Mouse (Mus musculus): ENCODE measurements around the gene Gm10160. TPM values are rescaled to one million over a fixed set of nuclear protein-coding genes. Genes with fewer than 3 reads are reported as not detected.
A peak's percentile ranks its signal among the peaks of the same experiment; 100 is the strongest.

The Gm10160 gene
- total and polyA plus RNA-seq, 3 experiments = not detected

- no peaks in the 10 kb centered on the region for H3K27me3 ChIP-seq (ENCODE audit: control insufficient read depth, insufficient read depth, low read length)
- H3K79me2 ChIP-seq (replicated peaks; ENCODE audit: control insufficient read depth, insufficient read depth, low read length) = no peaks in the 10 kb centered on the region
- WGBS = 78% methylated on average over 4 of the region's 4 CpGs
- H3K4me1 ChIP-seq (ENCODE audit: control insufficient read depth, insufficient read depth, low read length) = peaks cover 6% of the 10 kb centered on the region
- DNase-seq = peak in 1 of 2 experiments; percentile 24
- TF ChIP-seq EP300 (IDR thresholded peaks at IDR 0.05; ENCODE audit: insufficient read depth, low read depth, low read length) = no peak
- no peak for TF ChIP-seq POLR2A (IDR thresholded peaks at IDR 0.05; ENCODE audit: insufficient read depth, low read depth, low read length)
- no peak for TF ChIP-seq CTCF (IDR thresholded peaks at IDR 0.05)
- H3K9ac ChIP-seq (ENCODE audit: low read depth, low read length) = no peak overlapping the region
- intact Hi-C loops (cut with DNase I) = no loop called here
- H3K27ac ChIP-seq = no peak overlapping the region
- no peaks in the 10 kb centered on the region for H3K36me3 ChIP-seq (ENCODE audit: control insufficient read depth, insufficient read depth, low read length)
- H3K4me3 ChIP-seq = no peak overlapping the region
Observed at GRCm38 (mm10) chr7:81856221-81856620, 627 bp upstream of the Gm10160 start.

GRCm38 (mm10) chr7:81854568-81855307 lies 856 bp downstream of the Gm10160 start:
- Histone ChIP-seq H3K4me1 (ENCODE audit: control insufficient read depth, insufficient read depth, low read length) (peaks cover 2% of the 10 kb centered on the region), H3K27me3 (ENCODE audit: control insufficient read depth, insufficient read depth, low read length) (no peaks in the 10 kb centered on the region), H3K36me3 (ENCODE audit: control insufficient read depth, insufficient read depth, low read length) (no peaks in the 10 kb centered on the region), H3K4me3 (no peak overlapping the region), H3K9ac (ENCODE audit: low read depth, low read length) (no peak overlapping the region), H3K79me2 (replicated peaks; ENCODE audit: control insufficient read depth, insufficient read depth, low read length) (no peaks in the 10 kb centered on the region), H3K27ac (no peak overlapping the region)
- intact Hi-C loops (cut with DNase I) = no loop called here
- TF ChIP-seq POLR2A (IDR thresholded peaks at IDR 0.05; ENCODE audit: insufficient read depth, low read depth, low read length) (no peak), CTCF (IDR thresholded peaks at IDR 0.05) (no peak), EP300 (IDR thresholded peaks at IDR 0.05; ENCODE audit: insufficient read depth, low read depth, low read length) (no peak)
- WGBS = 24% methylated on average over 8 of the region's 8 CpGs
- peak in 1 of 2 experiments; percentile 36 for DNase-seq

DNA sequence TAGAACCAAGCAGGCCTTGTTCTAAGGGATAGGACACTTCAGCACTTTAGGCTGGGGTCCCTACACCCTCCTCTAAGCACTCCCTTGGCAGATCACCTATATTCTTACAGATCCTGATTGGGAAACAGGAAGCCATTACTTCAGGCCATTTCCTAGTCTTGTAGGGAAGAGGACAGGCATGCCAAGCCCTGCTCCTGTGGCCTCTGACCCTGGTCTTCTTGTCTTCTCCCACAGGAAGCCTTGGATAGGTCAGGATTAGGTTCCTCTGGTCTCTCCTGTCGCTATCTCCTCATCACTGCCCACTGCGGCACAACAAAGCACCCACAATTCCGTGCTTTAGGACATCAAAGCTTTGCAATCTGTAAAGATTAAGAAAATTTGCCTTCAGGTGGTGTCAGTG lies 3.9 kb downstream of the Gm10160 start:
- Histone ChIP-seq H3K79me2 (replicated peaks; ENCODE audit: control insufficient read depth, insufficient read depth, low read length) (no peaks in the 10 kb centered on the region), H3K27me3 (ENCODE audit: control insufficient read depth, insufficient read depth, low read length) (no peaks in the 10 kb centered on the region), H3K9ac (ENCODE audit: low read depth, low read length) (no peak overlapping the region), H3K27ac (peak overlapping the region; percentile 26; the same call in 1 of the 2 replicates), H3K36me3 (ENCODE audit: control insufficient read depth, insufficient read depth, low read length) (no peaks in the 10 kb centered on the region), H3K4me3 (no peak overlapping the region), H3K4me1 (ENCODE audit: control insufficient read depth, insufficient read depth, low read length) (peaks cover 2% of the 10 kb centered on the region)
- WGBS = 57% methylated on average over 3 of the region's 3 CpGs
- no peak for DNase-seq
- intact Hi-C loops (cut with DNase I) = no loop called here
- TF ChIP-seq CTCF (IDR thresholded peaks at IDR 0.05) (no peak), POLR2A (IDR thresholded peaks at IDR 0.05; ENCODE audit: insufficient read depth, low read depth, low read length) (no peak), EP300 (IDR thresholded peaks at IDR 0.05; ENCODE audit: insufficient read depth, low read depth, low read length) (no peak)

- Histone ChIP-seq H3K9ac (ENCODE audit: low read depth, low read length) (no peak overlapping the region), H3K27ac (no peak overlapping the region; the same call in 1 of the 2 replicates), H3K79me2 (replicated peaks; ENCODE audit: control insufficient read depth, insufficient read depth, low read length) (no peaks in the 10 kb centered on the region), H3K36me3 (ENCODE audit: control insufficient read depth, insufficient read depth, low read length) (no peaks in the 10 kb centered on the region), H3K27me3 (ENCODE audit: control insufficient read depth, insufficient read depth, low read length) (no peaks in the 10 kb centered on the region), H3K4me1 (ENCODE audit: control insufficient read depth, insufficient read depth, low read length) (peaks cover 2% of the 10 kb centered on the region), H3K4me3 (no peak overlapping the region)
- no peak for TF ChIP-seq CTCF (IDR thresholded peaks at IDR 0.05)
- TF ChIP-seq POLR2A (IDR thresholded peaks at IDR 0.05; ENCODE audit: insufficient read depth, low read depth, low read length) = no peak
- no peak for TF ChIP-seq EP300 (IDR thresholded peaks at IDR 0.05; ENCODE audit: insufficient read depth, low read depth, low read length)
- 77% methylated on average over 6 of the region's 6 CpGs for WGBS
- intact Hi-C loops (cut with DNase I) = no loop called here
- DNase-seq = no peak
Observed at GRCm38 (mm10) chr7:81850171-81850570, 5.4 kb downstream of the Gm10160 start.

- no peak overlapping the region for H3K4me3 ChIP-seq
- peaks cover 2% of the 10 kb centered on the region for H3K4me1 ChIP-seq (ENCODE audit: control insufficient read depth, insufficient read depth, low read length)
- no peak for TF ChIP-seq CTCF (IDR thresholded peaks at IDR 0.05)
- no peak for TF ChIP-seq EP300 (IDR thresholded peaks at IDR 0.05; ENCODE audit: insufficient read depth, low read depth, low read length)
- no peak for TF ChIP-seq POLR2A (IDR thresholded peaks at IDR 0.05; ENCODE audit: insufficient read depth, low read depth, low read length)
- no peaks in the 10 kb centered on the region for H3K27me3 ChIP-seq (ENCODE audit: control insufficient read depth, insufficient read depth, low read length)
- no peaks in the 10 kb centered on the region for H3K79me2 ChIP-seq (replicated peaks; ENCODE audit: control insufficient read depth, insufficient read depth, low read length)
- intact Hi-C loops (cut with DNase I) = no loop called here
- no peaks in the 10 kb centered on the region for H3K36me3 ChIP-seq (ENCODE audit: control insufficient read depth, insufficient read depth, low read length)
- no peak overlapping the region for H3K9ac ChIP-seq (ENCODE audit: low read depth, low read length)
- H3K27ac ChIP-seq = no peak overlapping the region
- no peak for DNase-seq
- 93% methylated on average over 7 of the region's 7 CpGs for WGBS
Observed at GRCm38 (mm10) chr7:81849633-81850032, 6.0 kb downstream of the Gm10160 start.

- H3K27ac ChIP-seq = no peak overlapping the region
- intact Hi-C loops (cut with DNase I) = no loop called here
- 83% methylated on average over 5 of the region's 5 CpGs for WGBS
- H3K27me3 ChIP-seq (ENCODE audit: control insufficient read depth, insufficient read depth, low read length) = no peaks in the 10 kb centered on the region
- H3K79me2 ChIP-seq (replicated peaks; ENCODE audit: control insufficient read depth, insufficient read depth, low read length) = no peaks in the 10 kb centered on the region
- peaks cover 2% of the 10 kb centered on the region for H3K4me1 ChIP-seq (ENCODE audit: control insufficient read depth, insufficient read depth, low read length)
- TF ChIP-seq POLR2A (IDR thresholded peaks at IDR 0.05; ENCODE audit: insufficient read depth, low read depth, low read length) (no peak), EP300 (IDR thresholded peaks at IDR 0.05; ENCODE audit: insufficient read depth, low read depth, low read length) (no peak), CTCF (IDR thresholded peaks at IDR 0.05) (no peak)
- H3K9ac ChIP-seq (ENCODE audit: low read depth, low read length) = no peak overlapping the region
- DNase-seq = peak in 1 of 2 experiments; percentile 14
- H3K36me3 ChIP-seq (ENCODE audit: control insufficient read depth, insufficient read depth, low read length) = no peaks in the 10 kb centered on the region
- H3K4me3 ChIP-seq = no peak overlapping the region
Observed at GRCm38 (mm10) chr7:81849214-81849613, 6.4 kb downstream of the Gm10160 start.
